Mouse (Mus musculus) embryonic facial prominence, embryonic 12.5 days (tissue): ENCODE data around the gene Olfr1393. TPM values are rescaled to one million over a fixed set of nuclear protein-coding genes. Genes with fewer than 3 reads are reported as not detected.
"Not testable (repeated sequence)": the region's sequence is repeated elsewhere in the genome, so short reads cannot be mapped to it uniquely, and the experiment has no call there.

ENCODE experiments used
- ATAC-seq: fragments of 200-750 bp; cut with Nextera tagmentation; 2 replicates; pipeline ENCODE4 v1.8.0; 2017; ENCODE audit not compliant: insufficient number of reproducible peaks, insufficient read depth, low FRiP score, low TSS enrichment
- H3K27ac ChIP-seq: fragments of 300-500 bp; sonication (generic); 2 replicates; pipeline ENCODE4 v1.5.1; 2016; ENCODE audit warnings: mild to moderate bottlenecking
- H3K27me3 ChIP-seq: fragments of 300-500 bp; sonication (generic); 2 replicates; pipeline ENCODE4 v1.6.1; 2016; ENCODE audit warnings: mild to moderate bottlenecking, moderate library complexity
- H3K36me3 ChIP-seq: fragments of 300-500 bp; sonication (generic); 2 replicates; pipeline ENCODE4 v1.6.1; 2016; ENCODE audit warnings: mild to moderate bottlenecking
- H3K4me1 ChIP-seq: fragments of 300-500 bp; sonication (generic); 2 replicates; pipeline ENCODE4 v1.6.1; 2016
- H3K4me2 ChIP-seq: fragments of 300-500 bp; sonication (generic); replicated peaks from 2 replicates; pipeline ENCODE4 v1.6.1; 2016; ENCODE audit warnings: mild to moderate bottlenecking, moderate library complexity
- H3K4me3 ChIP-seq: fragments of 300-500 bp; sonication (generic); 2 replicates; pipeline ENCODE4 v1.5.1; 2016; ENCODE audit warnings: mild to moderate bottlenecking
- H3K9ac ChIP-seq: fragments of 300-500 bp; sonication (generic); 2 replicates; pipeline ENCODE4 v1.6.1; 2016; ENCODE audit warnings: mild to moderate bottlenecking, moderate library complexity
- H3K9me3 ChIP-seq: fragments of 300-500 bp; sonication (generic); 2 replicates; pipeline ENCODE4 v1.6.1; 2016; ENCODE audit warnings: mild to moderate bottlenecking, moderate library complexity
- WGBS: fragments of 180-500 bp; shearing (Covaris S2); methylation state at CpG from one replicate; pipeline ENCODE4 v1.1.7; 2016; 5-methylcytosine and 5-hydroxymethylcytosine counted together
- polyA plus RNA-seq: library from polyadenylated mRNA; unstranded; fragments of >200 nt; fragmentation: Nextera tagmentation; extraction: Ambion mirVana; gene quantifications from 2 replicates; pipeline ENCODE4 v1.2.1, GENCODE M21; 2016

Gene Olfr1393
- polyA plus RNA-seq, 1 experiment from 2014 or later: 0.08 TPM

DNA sequence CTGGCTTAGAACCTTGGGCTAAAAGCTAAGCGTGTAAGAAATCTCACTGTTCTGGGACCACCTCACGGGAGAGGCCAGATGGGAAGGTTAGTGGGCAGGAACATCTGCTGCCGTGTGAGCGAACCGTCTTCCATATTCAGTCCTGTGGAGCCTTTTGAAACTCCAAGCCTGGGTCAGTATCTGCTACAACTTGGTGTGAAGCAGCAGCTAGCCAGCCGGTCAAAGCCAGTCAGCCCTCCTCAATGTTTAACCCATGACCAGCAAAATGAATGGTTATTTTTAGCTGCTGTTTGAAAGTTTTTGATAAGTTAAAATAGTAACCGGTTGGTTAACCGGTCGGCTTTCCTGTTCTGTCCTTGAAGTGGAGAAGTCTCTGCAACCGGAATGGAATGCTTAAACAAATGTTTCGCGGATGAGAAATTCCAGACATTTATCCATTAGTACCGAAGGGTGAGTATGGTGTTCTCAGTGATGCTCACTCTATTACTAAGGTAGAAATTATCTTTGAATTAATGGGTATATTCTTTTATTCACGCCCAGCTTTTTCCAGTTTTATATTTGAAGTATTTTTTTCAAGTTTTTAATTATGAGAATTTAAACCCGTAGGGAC, 10.0 kb upstream of the Olfr1393 start:
- Histone ChIP-seq H3K27ac (no peak overlapping the region), H3K9me3 (no peaks in the 10 kb centered on the region), H3K4me1 (no peaks in the 10 kb centered on the region), H3K4me2 (no peak overlapping the region), H3K27me3 (no peaks in the 10 kb centered on the region), H3K36me3 (peaks cover 5% of the 10 kb centered on the region; the same call in 1 of the 2 replicates), H3K9ac (no peak overlapping the region), H3K4me3 (no peak overlapping the region)
- 85% methylated on average over 15 of the region's 15 CpGs for WGBS
- ATAC-seq: no peak

DNA sequence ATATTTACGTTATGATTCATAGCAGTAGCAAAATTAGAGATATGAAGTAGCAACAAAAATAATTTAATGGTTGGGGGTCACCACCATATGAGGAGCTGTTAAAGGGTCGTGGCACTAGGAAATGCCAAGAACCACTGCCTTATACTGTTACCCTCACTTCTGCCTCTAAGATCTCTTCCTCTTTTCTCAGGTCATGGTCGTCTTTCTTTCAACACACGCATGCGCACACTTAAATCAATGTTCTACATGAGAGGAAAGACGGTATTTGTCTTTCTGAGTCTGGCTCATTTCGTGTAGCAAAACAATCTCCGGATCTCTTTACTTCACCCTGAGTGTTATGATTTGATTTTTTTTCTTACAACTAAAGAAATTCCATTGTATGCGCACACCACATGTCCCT, 8.3 kb upstream of the Olfr1393 start:
- 91% methylated on average over 9 of the region's 9 CpGs for WGBS

DNA sequence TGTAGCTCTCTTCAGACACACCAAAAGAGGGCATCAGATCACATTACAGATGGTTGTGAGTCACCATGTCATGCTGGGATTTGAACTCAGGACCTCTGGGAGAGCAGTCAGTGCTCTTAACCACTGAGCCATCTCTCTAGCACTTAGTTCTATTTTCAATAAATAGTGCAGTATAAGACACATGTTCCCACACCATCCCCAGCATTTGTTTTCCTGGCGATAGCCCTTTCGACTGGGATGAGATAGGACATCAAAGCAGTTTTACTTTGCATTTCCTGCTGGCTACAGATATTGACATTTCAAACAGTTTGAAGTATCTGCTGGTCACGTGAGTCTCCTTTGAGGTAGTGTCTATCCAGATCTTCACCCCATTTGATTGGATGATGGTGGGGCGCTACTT, 7.7 kb upstream of the Olfr1393 start:
- no peak for ATAC-seq
- Histone ChIP-seq H3K9ac (no peak overlapping the region), H3K4me3 (no peak overlapping the region), H3K4me1 (no peaks in the 10 kb centered on the region), H3K4me2 (no peak overlapping the region), H3K27ac (no peak overlapping the region), H3K9me3 (no peaks in the 10 kb centered on the region), H3K27me3 (no peaks in the 10 kb centered on the region), H3K36me3 (no peaks in the 10 kb centered on the region)
- WGBS: 89% methylated on average over 4 of the region's 4 CpGs

More for the DNA sequence above, 8.3 kb upstream of the Olfr1393 start:
- Histone ChIP-seq H3K4me1 (no peaks in the 10 kb centered on the region), H3K27me3 (no peaks in the 10 kb centered on the region), H3K27ac (no peak overlapping the region), H3K4me3 (no peak overlapping the region), H3K9ac (no peak overlapping the region), H3K9me3 (no peaks in the 10 kb centered on the region), H3K4me2 (no peak overlapping the region), H3K36me3 (peaks cover 5% of the 10 kb centered on the region; the same call in 1 of the 2 replicates)
- ATAC-seq: no peak

DNA sequence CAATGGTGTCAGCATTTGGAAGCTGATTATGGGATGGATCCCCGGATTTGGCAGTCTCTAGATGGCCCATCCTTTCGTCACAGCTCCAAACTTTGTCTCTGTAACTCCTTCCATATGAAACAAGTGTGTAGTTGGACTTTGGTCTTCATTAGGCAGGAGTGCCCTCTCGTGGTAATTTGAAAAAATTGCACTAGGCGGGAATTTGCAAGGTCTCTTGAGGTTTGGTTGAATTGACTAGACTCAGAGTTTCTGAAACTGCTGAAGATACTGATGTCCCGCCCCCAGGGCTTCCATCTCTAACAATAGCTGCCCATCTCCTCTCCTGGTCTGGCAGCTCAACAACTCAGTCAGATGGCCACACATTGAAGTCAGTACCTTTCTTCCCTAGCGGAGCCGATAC, 6.8 kb upstream of the Olfr1393 start:
- no peak overlapping the region for H3K9ac ChIP-seq
- no peaks in the 10 kb centered on the region for H3K9me3 ChIP-seq
- H3K36me3 ChIP-seq: no peaks in the 10 kb centered on the region
- no peak overlapping the region for H3K27ac ChIP-seq
- H3K4me3 ChIP-seq: no peak overlapping the region
- no peaks in the 10 kb centered on the region for H3K4me1 ChIP-seq
- no peak overlapping the region for H3K4me2 ChIP-seq
- ATAC-seq: no peak
- no peaks in the 10 kb centered on the region for H3K27me3 ChIP-seq
- WGBS: 27% methylated on average over 7 of the region's 7 CpGs

DNA sequence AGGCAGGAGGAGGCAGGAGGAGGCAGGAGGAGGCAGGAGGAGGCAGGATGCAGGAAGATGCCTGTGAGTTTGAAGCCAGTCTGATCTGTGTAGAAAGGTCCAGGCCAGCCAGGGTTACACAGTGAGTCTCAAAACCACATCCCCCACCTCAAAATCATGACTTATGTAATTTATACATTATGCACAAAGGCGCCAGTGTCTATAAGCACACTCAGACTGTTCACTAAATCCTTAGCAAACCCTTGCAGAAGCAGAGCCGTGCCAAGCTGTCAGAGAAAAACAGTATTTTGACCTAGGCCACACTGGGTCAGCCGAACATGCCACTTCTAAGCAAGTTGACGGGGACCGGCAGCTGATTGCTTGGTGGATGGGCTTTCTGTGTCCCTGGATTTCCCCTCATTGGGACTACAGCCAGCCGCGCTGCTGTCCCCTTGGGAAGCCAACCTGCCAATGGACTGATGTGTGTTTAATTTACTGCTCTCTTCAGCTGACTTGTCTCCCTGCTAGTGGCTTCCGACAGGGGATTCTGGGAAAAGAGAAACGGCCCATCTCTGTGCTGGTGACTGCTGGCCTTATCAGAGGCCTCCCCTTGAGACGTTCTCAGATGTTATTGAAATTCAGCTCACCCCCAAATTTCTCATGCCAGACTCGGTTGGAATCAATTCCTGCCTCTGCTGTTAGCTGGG, 4.1 kb upstream of the Olfr1393 start:
- WGBS: 68% methylated on average over 11 of the region's 11 CpGs
- Histone ChIP-seq H3K4me3 (no peak overlapping the region), H3K9me3 (no peaks in the 10 kb centered on the region), H3K4me2 (no peak overlapping the region), H3K27ac (no peak overlapping the region), H3K9ac (no peak overlapping the region), H3K4me1 (no peaks in the 10 kb centered on the region), H3K36me3 (no peaks in the 10 kb centered on the region), H3K27me3 (no peaks in the 10 kb centered on the region)
- ATAC-seq: no peak

DNA sequence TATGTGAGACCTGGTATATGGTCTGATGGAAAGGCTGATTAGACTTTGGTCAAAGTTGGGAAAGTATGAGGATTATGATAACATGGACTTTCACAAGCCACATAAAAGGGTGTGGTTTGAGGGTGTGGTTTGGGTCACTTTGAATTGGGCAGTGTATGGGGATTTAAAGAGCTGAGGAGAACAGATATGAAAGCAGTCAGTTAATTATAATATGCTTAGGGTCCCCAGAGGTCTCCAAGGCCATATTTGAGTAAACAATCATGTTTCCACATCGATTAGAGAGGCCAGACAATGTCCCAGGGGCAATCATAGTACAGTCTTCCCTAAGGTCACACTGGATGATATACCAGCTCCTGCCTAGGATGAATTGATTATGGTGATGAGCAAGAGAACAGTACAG, 6.9 kb downstream of the Olfr1393 start, which contains the start of gene Olfr1392:
Gene Olfr1392 (plus strand): TSS at position 301 of the 400 bp plus-strand sequence.
- not testable (repeated sequence) for H3K4me3 ChIP-seq, H3K27me3 ChIP-seq, H3K27ac ChIP-seq, H3K9ac ChIP-seq, H3K4me1 ChIP-seq, H3K36me3 ChIP-seq, H3K4me2 ChIP-seq, ATAC-seq, H3K9me3 ChIP-seq
- 56% methylated on average over 1 of the region's 1 CpGs for WGBS

DNA sequence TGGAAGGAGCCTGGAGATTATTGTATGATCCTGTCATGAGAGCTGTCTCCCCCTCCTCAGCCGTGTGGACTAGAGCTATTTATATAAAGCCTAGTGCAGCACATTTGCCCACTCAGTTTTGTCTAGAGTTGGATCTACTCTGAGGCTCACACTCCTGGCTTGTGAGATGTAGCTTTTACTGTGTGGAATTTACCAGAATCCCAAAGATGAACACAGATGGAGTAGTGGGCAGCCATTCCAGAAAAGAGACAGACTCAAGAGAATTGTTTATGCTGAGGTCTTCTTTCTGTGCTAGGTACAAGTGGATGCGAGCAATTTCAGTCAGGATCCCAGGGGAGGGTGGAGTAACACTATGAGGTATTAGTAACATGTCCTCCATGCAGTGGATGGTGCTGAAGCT, 9.1 kb downstream of the Olfr1393 start:
- H3K27ac ChIP-seq: no peak overlapping the region
- 75% methylated on average over 2 of the region's 2 CpGs for WGBS
- no peaks in the 10 kb centered on the region for H3K36me3 ChIP-seq
- H3K4me1 ChIP-seq: no peaks in the 10 kb centered on the region
- H3K27me3 ChIP-seq: no peaks in the 10 kb centered on the region
- no peaks in the 10 kb centered on the region for H3K9me3 ChIP-seq
- H3K4me2 ChIP-seq: no peak overlapping the region
- no peak for ATAC-seq
- no peak overlapping the region for H3K9ac ChIP-seq
- H3K4me3 ChIP-seq: no peak overlapping the region

DNA sequence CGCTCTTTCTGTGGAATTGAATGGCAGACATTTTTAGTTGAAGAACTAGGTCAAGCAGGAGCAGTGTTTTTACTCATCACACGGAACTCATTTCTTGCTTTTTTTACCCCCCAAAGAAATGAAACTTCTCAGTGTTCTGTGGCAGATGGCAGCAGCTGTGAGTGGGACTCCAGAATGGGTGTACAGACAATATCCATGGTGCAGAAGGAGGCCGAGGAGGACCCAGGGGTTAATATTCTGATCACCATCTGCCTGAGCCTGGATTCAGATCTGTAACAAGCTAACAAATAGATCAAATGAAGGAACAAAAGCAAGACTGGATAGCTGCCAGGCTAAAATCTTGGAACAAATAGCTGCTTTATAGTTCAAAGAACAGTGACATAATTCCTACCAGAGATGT, 14.7 kb downstream of the Olfr1393 start:
- H3K4me1 ChIP-seq: no peaks in the 10 kb centered on the region
- H3K9me3 ChIP-seq: no peaks in the 10 kb centered on the region
- 78% methylated on average over 3 of the region's 3 CpGs for WGBS
- H3K4me3 ChIP-seq: no peak overlapping the region
- H3K9ac ChIP-seq: no peak overlapping the region
- ATAC-seq: no peak
- H3K27ac ChIP-seq: no peak overlapping the region
- H3K4me2 ChIP-seq: no peak overlapping the region
- H3K36me3 ChIP-seq: no peaks in the 10 kb centered on the region
- H3K27me3 ChIP-seq: no peaks in the 10 kb centered on the region

DNA sequence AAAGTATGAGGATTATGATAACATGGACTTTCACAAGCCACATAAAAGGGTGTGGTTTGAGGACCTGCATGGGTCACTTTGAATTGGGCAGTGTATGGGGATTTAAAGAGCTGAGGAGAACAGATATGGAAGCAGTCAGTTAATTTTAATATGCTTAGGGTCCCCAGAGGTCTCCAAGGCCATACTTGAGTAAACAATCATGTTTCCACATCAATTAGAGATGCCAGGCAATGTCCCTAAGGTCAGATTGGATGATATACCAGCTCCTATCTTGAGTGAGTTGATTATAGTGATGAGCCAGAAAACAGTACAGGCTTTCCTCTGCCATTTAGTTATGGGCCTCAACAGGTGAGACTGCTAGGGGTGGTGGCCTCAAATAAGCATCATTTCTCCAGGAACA, 26.3 kb downstream of the Olfr1393 start, which contains the start of gene Olfr10:
Gene Olfr10 (plus strand): TSS at position 301 of the 400 bp plus-strand sequence.
- Histone ChIP-seq H3K36me3 (no peaks in the 10 kb centered on the region), H3K4me3 (no peak within 1 kb of the TSS), H3K9ac (no peak within 1 kb of the TSS), H3K9me3 (no peaks in the 10 kb centered on the region), H3K27ac (no peak within 1 kb of the TSS), H3K27me3 (no peaks in the 10 kb centered on the region), H3K4me2 (no peak within 1 kb of the TSS), H3K4me1 (no peaks in the 10 kb centered on the region)
- no peak for ATAC-seq

DNA sequence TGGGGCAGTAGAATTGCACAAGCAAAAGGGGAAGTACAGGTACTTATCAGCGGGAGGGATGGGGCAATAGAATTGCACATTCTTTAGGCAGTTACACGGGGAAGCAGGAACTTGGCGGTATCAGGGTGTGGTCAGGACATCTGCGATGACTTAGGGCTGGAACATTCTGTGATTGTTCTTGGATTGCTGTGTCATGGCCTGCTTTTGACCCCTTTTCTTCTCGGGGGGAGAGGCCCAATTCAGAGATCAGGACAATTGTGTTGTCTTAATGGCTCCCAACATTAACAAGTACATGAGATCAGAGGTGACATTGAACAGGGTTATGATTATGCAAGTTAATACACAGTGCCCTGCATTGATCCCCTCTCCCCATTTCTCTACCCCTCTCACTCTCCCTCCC, 30.4 kb downstream of the Olfr1393 start:
- not testable (repeated sequence) for H3K36me3 ChIP-seq, H3K9me3 ChIP-seq, ATAC-seq, H3K27ac ChIP-seq, H3K27me3 ChIP-seq, H3K4me1 ChIP-seq, H3K4me2 ChIP-seq, H3K9ac ChIP-seq, H3K4me3 ChIP-seq
- WGBS: 74% methylated on average over 5 of the region's 5 CpGs

DNA sequence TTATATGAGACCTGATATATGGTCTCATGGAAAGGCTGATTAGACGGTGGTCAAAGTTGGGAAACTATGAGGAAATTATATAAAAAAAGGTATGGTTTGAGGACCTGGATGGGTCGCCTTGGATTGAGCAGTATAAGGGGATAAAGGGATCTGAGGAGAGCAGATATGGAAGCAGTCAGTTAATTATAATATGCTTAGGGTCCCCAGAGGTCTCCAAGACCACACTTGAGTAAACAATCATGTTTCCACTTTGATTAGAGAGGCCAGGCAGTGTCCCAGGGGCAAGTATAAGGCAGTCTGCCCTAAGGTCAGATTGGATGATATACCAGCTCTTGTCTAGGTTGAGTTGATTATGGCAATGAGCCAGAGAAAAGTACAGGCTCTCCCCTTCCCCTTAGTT, 44.3 kb downstream of the Olfr1393 start, which contains the start of gene Olfr1391:
Gene Olfr1391 (plus strand): TSS at position 301 of the 400 bp plus-strand sequence.
- Histone ChIP-seq H3K9ac (no peak within 1 kb of the TSS), H3K36me3 (no peaks in the 10 kb centered on the region), H3K4me1 (no peaks in the 10 kb centered on the region), H3K27ac (no peak within 1 kb of the TSS), H3K4me3 (no peak within 1 kb of the TSS), H3K27me3 (no peaks in the 10 kb centered on the region), H3K4me2 (no peak within 1 kb of the TSS), H3K9me3 (no peaks in the 10 kb centered on the region)
- ATAC-seq: no peak
- 68% methylated on average over 2 of the region's 2 CpGs for WGBS

DNA sequence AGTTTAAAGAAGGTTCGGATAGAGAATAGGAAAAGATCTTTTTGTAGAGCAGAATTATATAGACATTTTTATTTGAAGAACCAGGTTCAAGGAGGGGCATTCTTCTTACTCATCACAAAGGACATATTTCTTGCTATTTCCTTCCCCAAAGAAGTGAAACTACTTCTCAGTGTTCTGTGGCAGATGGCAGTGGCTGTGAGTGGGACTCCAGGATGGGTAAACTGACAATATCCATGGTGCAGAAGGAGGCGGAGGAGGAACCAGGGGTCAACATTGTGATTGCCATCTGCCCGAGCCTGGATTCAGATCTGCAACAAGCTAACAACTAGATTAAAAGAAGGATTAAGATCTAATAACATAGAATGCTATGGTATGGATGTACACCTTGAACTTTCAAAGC, 48.6 kb downstream of the Olfr1393 start:
- no peaks in the 10 kb centered on the region for H3K9me3 ChIP-seq
- H3K27ac ChIP-seq: no peak overlapping the region
- H3K4me1 ChIP-seq: no peaks in the 10 kb centered on the region
- WGBS: 79% methylated on average over 3 of the region's 3 CpGs
- H3K4me3 ChIP-seq: no peak overlapping the region
- H3K9ac ChIP-seq: no peak overlapping the region
- H3K27me3 ChIP-seq: no peaks in the 10 kb centered on the region
- H3K36me3 ChIP-seq: no peaks in the 10 kb centered on the region
- no peak for ATAC-seq
- no peak overlapping the region for H3K4me2 ChIP-seq
